Mouse (Mus musculus) heart, embryonic 11.5 days (tissue): ENCODE data around the gene Islr. TPM values are rescaled to one million over a fixed set of nuclear protein-coding genes. Genes with fewer than 3 reads are reported as not detected.

Experiments
- ATAC-seq: fragments of 200-750 bp; cut with Nextera tagmentation; replicated peaks from 2 replicates; pipeline ENCODE4 v1.8.0; 2017; ENCODE audit warnings: moderate library complexity; ENCODE audit not compliant: insufficient number of reproducible peaks, low FRiP score, low TSS enrichment
- H3K27ac ChIP-seq: fragments of 300-500 bp; sonication (generic); 2 replicates; pipeline ENCODE4 v1.5.1; 2014; ENCODE audit warnings: mild to moderate bottlenecking, low read depth, low read length
- H3K27me3 ChIP-seq: fragments of 300-500 bp; sonication (generic); 2 replicates; pipeline ENCODE4 v1.6.1; 2014; ENCODE audit warnings: mild to moderate bottlenecking, low read length, mixed read lengths; ENCODE audit not compliant: control insufficient read depth, insufficient read depth
- H3K36me3 ChIP-seq: fragments of 300-500 bp; sonication (generic); 2 replicates; pipeline ENCODE4 v1.6.1; 2014; ENCODE audit warnings: mild to moderate bottlenecking, low read length, moderate library complexity, mixed read lengths; ENCODE audit not compliant: control insufficient read depth, insufficient read depth
- H3K4me1 ChIP-seq: fragments of 300-500 bp; sonication (generic); 2 replicates; pipeline ENCODE4 v1.6.1; 2014; ENCODE audit warnings: low read length; ENCODE audit not compliant: control insufficient read depth, insufficient read depth
- H3K4me2 ChIP-seq: fragments of 300-500 bp; sonication (generic); 2 replicates; pipeline ENCODE4 v1.6.1; 2014; ENCODE audit warnings: mild to moderate bottlenecking, moderate library complexity
- H3K4me3 ChIP-seq: fragments of 300-500 bp; sonication (generic); 2 replicates; pipeline ENCODE4 v1.5.1; 2014; ENCODE audit warnings: low read depth, low read length
- H3K9ac ChIP-seq: fragments of 300-500 bp; sonication (generic); 2 replicates; pipeline ENCODE4 v1.6.1; 2014; ENCODE audit warnings: mild to moderate bottlenecking, low read depth, low read length, moderate library complexity
- H3K9me3 ChIP-seq: fragments of 300-500 bp; sonication (generic); replicated peaks from 2 replicates; pipeline ENCODE4 v1.6.1; 2016; ENCODE audit warnings: low read length; ENCODE audit not compliant: control insufficient read depth
- WGBS: fragments of 180-500 bp; shearing (Covaris S2); extraction: QIAGEN DNeasy Blood & Tissue Kit; methylation state at CpG from one replicate; pipeline ENCODE4 v1.1.7; 2014; ENCODE audit not compliant: insufficient replicate concordance; 5-methylcytosine and 5-hydroxymethylcytosine counted together
- polyA plus RNA-seq: library from polyadenylated mRNA; unstranded; fragments of >200 nt; fragmentation: Nextera tagmentation; extraction: Ambion mirVana; gene quantifications from 2 replicates; pipeline ENCODE4 v1.2.1, GENCODE M21; 2014

Gene Islr
- polyA plus RNA-seq, 1 experiment from 2014 or later = 5.5 TPM

GRCm38 (mm10) chr9:58168880-58169279, 35.2 kb downstream of the Islr start:
- no peak overlapping the region for H3K4me3 ChIP-seq
- no peak overlapping the region for H3K9ac ChIP-seq
- H3K4me2 ChIP-seq = no peak overlapping the region
- 74% methylated on average over 3 of the region's 3 CpGs for WGBS
- H3K27ac ChIP-seq = no peak overlapping the region
- H3K36me3 ChIP-seq = no peaks in the 10 kb centered on the region
- H3K4me1 ChIP-seq = no peaks in the 10 kb centered on the region
- H3K27me3 ChIP-seq = no peaks in the 10 kb centered on the region
- ATAC-seq = no peak
- no peaks in the 10 kb centered on the region for H3K9me3 ChIP-seq

DNA sequence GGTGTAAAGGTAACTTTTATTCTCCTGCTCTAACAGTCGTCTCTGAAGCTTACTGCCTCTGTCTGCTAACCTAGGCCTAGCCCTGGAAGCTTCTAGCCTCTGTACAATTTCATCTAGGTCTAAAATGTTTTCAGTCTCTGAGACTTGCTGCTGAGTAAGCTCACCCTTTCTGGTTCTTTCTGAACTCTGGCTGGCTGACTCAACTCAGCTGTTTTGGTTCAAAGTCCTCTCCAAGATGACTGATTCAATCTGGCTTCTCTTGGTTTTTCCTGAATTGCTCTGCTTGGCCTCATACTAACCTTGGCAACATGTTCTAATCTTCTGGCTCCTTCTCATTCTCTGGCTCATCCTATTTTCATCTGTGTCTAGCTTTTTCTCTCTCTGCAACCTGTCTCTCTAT, 38.3 kb downstream of the Islr start:
- Histone ChIP-seq H3K9me3 (no peaks in the 10 kb centered on the region), H3K4me2 (no peak overlapping the region), H3K36me3 (no peaks in the 10 kb centered on the region), H3K27me3 (no peaks in the 10 kb centered on the region), H3K27ac (no peak overlapping the region), H3K9ac (no peak overlapping the region), H3K4me1 (no peaks in the 10 kb centered on the region), H3K4me3 (no peak overlapping the region)
- no peak for ATAC-seq
- 79% methylated on average over 1 of the region's 1 CpGs for WGBS

- Histone ChIP-seq H3K4me1 (peaks cover 23% of the 10 kb centered on the region), H3K9ac (no peak overlapping the region), H3K4me2 (no peak overlapping the region), H3K27me3 (no peaks in the 10 kb centered on the region), H3K9me3 (no peaks in the 10 kb centered on the region), H3K4me3 (no peak overlapping the region), H3K27ac (no peak overlapping the region), H3K36me3 (no peaks in the 10 kb centered on the region)
- WGBS = 62% methylated on average over 5 of the region's 5 CpGs
- ATAC-seq = no peak
Measured at GRCm38 (mm10) chr9:58163146-58163545, 41.0 kb downstream of the Islr start.

- no peak overlapping the region for H3K4me2 ChIP-seq
- peaks cover 23% of the 10 kb centered on the region for H3K4me1 ChIP-seq
- no peak for ATAC-seq
- H3K9me3 ChIP-seq = no peaks in the 10 kb centered on the region
- H3K27ac ChIP-seq = no peak overlapping the region
- no peak overlapping the region for H3K4me3 ChIP-seq
- H3K27me3 ChIP-seq = no peaks in the 10 kb centered on the region
- WGBS = 80% methylated on average over 3 of the region's 3 CpGs
- H3K9ac ChIP-seq = no peak overlapping the region
- H3K36me3 ChIP-seq = no peaks in the 10 kb centered on the region
Measured at GRCm38 (mm10) chr9:58162173-58162572, 41.9 kb downstream of the Islr start.

DNA sequence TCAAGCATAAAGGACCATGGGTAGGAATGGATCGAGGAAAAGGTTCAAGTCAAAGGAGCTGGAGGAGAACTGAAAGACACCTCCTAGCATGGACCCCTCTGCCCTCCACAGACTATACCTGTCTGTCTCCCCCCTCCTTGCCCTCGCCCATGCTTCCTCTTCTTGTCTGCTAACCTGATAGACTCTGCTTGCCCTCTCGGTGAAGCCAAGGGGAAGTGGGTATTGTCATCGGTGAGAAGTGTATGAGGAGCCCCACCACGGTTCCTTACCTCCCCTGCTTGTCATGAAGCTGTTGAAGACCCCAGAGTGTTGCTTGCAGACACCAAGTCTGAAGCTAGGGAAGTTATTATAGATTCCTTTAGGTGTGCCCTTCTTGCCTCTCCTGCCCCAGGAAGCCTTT, 43.8 kb downstream of the Islr start:
- Histone ChIP-seq H3K4me2 (no peak overlapping the region), H3K9ac (no peak overlapping the region), H3K36me3 (no peaks in the 10 kb centered on the region), H3K4me3 (no peak overlapping the region), H3K27me3 (no peaks in the 10 kb centered on the region), H3K27ac (no peak overlapping the region; the same call in 1 of the 2 replicates), H3K4me1 (peaks cover 29% of the 10 kb centered on the region), H3K9me3 (no peaks in the 10 kb centered on the region)
- ATAC-seq = no peak
- 60% methylated on average over 5 of the region's 5 CpGs for WGBS

DNA sequence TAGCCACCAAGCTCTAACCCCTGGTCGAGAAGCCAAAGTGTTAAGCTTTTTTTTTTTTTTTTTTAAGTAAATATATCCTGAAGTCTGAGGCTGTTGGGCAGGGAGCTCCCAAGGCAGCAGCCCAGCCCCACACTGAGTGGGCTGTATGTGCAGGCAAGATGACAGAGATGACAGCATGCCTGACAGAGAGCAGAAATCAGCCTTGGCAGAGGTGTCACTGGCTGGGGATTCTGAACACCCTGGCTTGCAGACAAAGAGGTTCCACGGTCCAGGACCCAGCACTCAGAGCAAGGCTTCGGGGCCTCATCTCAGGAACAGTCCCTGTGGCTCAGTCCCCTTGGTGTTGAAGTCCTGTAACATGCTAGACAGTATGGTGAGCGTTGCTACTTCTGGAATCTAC, 44.3 kb downstream of the Islr start:
- WGBS = 28% methylated on average over 4 of the region's 4 CpGs
- ATAC-seq = no peak

DNA sequence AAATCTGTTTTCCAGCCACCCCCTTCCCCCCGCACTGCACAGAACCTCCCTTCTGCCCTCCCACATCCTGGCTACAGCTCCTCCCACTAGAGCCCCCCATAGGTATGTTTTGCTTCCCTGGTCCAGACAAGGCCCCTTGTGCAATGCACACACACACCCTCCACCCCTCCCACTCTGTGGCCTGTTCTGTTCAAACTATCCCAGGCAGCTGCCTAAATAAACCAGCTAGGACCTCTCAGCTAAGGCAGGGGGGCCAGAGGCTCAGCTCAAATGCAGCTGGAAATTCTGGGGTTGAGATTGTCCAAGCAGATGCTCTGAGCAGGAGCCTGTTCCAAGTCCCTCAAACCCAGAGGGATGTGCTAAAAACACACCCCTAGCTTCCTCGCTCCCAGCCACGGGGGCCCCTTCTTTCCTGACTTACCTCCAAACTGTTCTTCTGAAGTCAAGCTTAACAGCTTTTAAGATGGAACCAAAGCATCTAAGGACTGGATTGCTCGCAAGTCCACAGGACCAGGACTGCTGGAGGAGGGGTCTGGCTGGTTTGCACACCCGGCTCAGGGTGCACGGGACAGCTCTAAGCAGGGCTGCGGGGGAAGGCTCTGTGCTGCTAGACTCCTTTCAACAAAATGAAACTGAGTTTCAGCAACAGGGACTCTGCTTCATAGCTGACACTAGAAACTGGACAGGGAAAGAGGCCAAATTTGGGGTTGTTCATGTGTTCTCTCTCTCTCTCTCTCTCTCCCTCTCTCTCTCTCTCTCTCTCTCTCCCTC, 45.4 kb downstream of the Islr start:
- Histone ChIP-seq H3K27ac (peak overlapping the region; percentile 32; the same call in 1 of the 2 replicates), H3K9me3 (no peaks in the 10 kb centered on the region), H3K9ac (no peak overlapping the region), H3K36me3 (no peaks in the 10 kb centered on the region), H3K4me1 (peaks cover 33% of the 10 kb centered on the region), H3K4me3 (no peak overlapping the region), H3K27me3 (no peaks in the 10 kb centered on the region), H3K4me2 (peak overlapping the region; percentile 17)
- peak; percentile 46; the same call in 1 of the 2 replicates for ATAC-seq
- WGBS = 31% methylated on average over 7 of the region's 7 CpGs

More for the DNA sequence above, 44.3 kb downstream of the Islr start:
- H3K4me2 ChIP-seq = no peak overlapping the region
- peaks cover 33% of the 10 kb centered on the region for H3K4me1 ChIP-seq
- no peak overlapping the region for H3K9ac ChIP-seq
- no peaks in the 10 kb centered on the region for H3K36me3 ChIP-seq
- H3K9me3 ChIP-seq = no peaks in the 10 kb centered on the region
- H3K27ac ChIP-seq = no peak overlapping the region; the same call in 1 of the 2 replicates
- no peak overlapping the region for H3K4me3 ChIP-seq
- no peaks in the 10 kb centered on the region for H3K27me3 ChIP-seq

DNA sequence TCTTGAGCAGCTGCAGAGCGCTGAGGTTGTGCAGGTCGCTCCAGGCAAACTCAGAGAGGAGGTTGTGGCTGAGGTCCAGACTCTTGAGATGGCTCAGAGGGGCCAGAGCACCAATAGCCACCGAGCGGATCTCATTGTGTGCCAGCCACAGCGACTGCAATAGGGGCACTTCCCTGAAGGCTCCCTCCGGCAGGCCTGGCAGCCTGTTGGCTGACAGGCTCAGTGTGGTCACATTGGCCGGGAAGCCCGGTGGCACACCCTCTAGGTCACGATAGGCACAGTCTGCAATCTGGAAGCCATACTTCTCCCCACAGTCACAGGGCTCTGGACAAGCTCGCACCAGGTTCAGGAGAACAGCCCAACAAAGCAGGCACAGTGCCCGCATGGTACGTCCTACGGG, 46.3 kb downstream of the Islr start:
- no peak overlapping the region for H3K9ac ChIP-seq
- WGBS = 81% methylated on average over 13 of the region's 13 CpGs
- no peaks in the 10 kb centered on the region for H3K27me3 ChIP-seq
- no peaks in the 10 kb centered on the region for H3K9me3 ChIP-seq
- H3K4me2 ChIP-seq = peak overlapping the region; percentile 17; the same call in 1 of the 2 replicates
- no peak overlapping the region; the same call in 1 of the 2 replicates for H3K27ac ChIP-seq
- no peaks in the 10 kb centered on the region for H3K36me3 ChIP-seq
- ATAC-seq = no peak
- peaks cover 36% of the 10 kb centered on the region for H3K4me1 ChIP-seq
- H3K4me3 ChIP-seq = no peak overlapping the region
